Mouse (Mus musculus): ENCODE measurements around the gene 1810049J17Rik.

The 1810049J17Rik gene

GRCm38 (mm10) chr15:12307114-12307513 lies 14.6 kb downstream of the 1810049J17Rik start:
- DNase-seq: no peak

DNA sequence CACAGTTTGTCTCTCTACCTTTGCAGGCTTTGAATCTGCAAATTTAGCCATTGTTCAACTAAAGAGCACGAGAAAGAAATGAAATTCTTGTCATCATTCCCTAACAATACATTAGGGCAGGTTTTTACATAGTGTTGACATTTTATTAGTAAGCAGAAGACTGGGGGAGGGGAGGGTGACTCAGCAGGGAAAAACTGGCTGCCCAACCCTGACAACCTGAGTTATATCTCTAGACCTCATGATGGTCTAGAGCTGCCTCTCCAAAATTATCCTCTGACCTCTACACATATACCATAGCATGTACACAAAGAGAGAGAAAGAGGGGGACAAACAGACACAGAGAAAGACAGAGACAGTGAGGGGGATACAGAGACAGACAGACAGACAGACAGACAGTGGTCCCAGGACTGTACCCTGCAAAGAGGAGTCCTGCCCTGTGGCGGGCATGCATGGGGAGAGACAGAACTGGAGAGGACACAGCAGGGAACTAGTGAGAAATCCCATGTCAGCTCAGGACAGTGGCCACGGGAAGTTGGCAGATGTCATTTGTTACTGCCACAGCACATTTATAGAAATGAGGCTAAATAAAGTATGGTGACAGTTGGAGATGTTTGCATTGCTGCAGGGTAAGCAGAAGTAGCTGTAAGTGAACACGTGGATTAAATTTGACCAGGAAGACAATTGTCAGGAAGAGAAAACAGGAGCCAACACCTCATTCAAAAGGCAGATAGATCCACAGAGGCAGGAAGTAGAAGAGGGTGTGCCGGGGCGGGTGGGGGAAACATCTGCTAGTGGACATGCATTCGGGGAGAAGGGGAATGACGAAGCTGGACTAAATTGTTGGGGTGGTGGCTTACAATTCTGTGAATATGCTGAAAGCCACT lies 15.3 kb downstream of the 1810049J17Rik start:
- DNase-seq: no peak

DNA sequence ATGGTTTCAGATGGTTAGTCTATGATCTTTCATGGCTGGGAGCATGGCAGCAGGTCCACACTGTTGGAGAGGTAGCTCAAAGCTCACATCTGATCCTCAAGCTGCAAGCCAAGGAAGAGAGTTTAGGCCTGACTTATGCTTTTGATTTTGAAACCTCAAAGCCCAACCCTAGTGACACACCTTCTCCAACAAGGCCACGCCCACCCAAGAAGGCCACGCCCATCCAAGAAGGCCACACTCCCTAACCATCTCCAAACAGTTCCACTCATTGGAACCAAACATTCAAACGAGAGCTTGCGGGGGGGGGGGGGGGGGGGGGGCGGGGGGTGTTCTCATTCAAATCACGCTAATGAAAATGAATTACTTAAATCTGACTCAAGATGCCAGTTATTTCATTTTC lies 19.9 kb downstream of the 1810049J17Rik start:
- no peak for DNase-seq

GRCm38 (mm10) chr15:12298231-12298737 lies 23.4 kb downstream of the 1810049J17Rik start:
- DNase-seq: no peak

- no peak for DNase-seq
Measured at GRCm38 (mm10) chr15:12296228-12296627, 25.5 kb downstream of the 1810049J17Rik start.

DNA sequence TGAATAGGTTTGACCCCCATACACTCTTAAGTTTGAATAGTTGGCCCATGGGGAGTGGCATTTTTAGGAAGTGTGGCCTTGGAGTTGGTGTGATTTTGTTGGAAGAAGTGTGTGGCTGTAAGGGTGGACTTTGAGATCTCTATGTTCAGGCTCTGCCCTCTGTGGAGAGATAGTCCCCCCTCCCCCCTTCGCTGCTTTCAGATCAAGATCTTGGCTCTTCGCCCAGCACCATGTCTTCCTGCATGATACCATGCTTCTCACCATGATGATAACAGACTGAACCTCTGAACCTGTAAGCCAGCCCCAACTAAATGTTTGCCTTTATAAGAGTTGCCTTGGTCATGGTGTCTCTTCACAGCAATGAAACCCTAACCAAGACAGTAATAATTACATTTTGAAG lies 29.9 kb downstream of the 1810049J17Rik start:
- no peak for DNase-seq

DNA sequence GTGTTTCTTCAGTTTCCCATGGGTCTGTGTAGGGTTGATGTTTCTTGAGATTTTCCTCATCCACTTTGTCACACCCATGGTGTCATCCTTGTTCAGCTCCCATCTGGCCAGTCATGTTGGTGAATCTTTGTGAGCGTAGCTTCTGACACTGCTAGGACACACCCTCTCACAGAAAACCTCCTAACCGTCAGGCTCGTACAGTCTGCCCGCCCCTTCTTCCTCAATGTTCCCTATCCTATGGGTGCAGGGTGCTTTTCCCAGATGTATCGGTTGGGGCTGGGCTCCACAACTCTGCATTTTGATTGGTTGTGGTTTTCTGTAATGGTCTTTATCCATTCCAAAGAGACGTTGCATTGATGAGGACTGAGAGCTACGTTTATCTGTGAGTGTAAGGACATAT lies 31.4 kb downstream of the 1810049J17Rik start:
- DNase-seq: no peak

DNA sequence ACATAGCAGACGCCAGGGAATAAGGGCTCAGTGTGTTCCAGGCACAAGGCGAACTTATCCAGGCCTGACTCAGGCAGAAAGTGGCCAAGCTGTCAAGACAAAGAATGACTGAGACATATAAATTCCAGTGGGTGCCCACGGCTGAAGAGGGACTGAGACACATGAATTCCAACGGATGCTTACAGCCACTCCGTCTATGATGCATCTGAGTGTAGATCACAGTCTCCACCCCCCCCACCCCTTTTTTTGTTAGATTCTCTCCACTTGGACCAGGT lies 36.2 kb downstream of the 1810049J17Rik start:
- no peak for DNase-seq

DNA sequence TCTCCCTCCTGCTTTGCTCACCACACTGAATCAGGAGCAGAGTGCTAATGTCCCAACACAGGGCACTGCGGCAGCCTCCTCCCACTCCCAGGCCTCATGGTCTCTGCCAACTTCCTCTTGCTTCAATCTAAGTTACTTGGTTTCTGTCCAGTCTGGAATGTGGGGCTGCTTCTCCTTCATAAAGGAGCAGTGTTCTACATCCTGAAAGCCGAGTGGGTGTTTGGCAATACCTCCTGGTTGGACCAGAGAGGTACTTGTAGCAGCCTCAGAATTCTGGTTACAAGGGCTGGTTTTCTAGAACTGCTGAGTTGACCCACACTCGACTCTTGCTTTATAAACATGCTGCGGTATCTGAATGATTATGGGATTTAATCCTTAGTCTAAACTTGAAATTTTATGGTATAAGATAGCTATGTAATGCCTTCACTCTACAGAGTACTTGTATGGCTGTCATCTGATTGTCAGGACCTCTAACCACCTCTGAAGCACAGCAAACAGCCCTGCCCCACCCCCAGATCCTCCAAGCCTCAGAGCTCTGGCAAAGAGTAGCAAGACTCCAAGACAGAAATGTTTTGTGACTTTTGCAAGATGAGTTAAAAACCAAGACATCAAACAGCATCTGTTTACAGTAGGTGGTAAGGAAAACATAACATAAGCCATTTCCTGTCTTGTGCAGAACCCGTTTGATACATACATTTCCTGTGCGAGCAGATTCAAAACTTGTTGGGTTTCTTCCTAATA lies 36.7 kb downstream of the 1810049J17Rik start:
- peak; percentile 86 for DNase-seq

GRCm38 (mm10) chr15:12279816-12280215 lies 41.9 kb downstream of the 1810049J17Rik start:
- no peak for DNase-seq

- DNase-seq: no peak
Measured at GRCm38 (mm10) chr15:12275091-12275623, 46.5 kb downstream of the 1810049J17Rik start.

- DNase-seq: no peak
Measured at GRCm38 (mm10) chr15:12274053-12274769, 47.5 kb downstream of the 1810049J17Rik start.

- DNase-seq: no peak
Measured at GRCm38 (mm10) chr15:12273325-12274052, 48.2 kb downstream of the 1810049J17Rik start.
